Mouse (Mus musculus) liver, adult 2 months (tissue): ENCODE measurements around the gene Cd28.

ENCODE experiments used
- CTCF ChIP-seq: fragments of 200-500 bp; IDR thresholded peaks from 2 replicates; pipeline ENCODE4 v1.5.1; 2011; ENCODE audit warnings: low read depth, low read length, control low read depth
- POLR2A ChIP-seq: fragments of 200-500 bp; IDR thresholded peaks from 2 replicates; pipeline ENCODE4 v1.6.1; 2011; ENCODE audit warnings: low read length, control low read depth; ENCODE audit not compliant: insufficient read depth; ENCODE audit errors: extremely low read depth

DNA sequence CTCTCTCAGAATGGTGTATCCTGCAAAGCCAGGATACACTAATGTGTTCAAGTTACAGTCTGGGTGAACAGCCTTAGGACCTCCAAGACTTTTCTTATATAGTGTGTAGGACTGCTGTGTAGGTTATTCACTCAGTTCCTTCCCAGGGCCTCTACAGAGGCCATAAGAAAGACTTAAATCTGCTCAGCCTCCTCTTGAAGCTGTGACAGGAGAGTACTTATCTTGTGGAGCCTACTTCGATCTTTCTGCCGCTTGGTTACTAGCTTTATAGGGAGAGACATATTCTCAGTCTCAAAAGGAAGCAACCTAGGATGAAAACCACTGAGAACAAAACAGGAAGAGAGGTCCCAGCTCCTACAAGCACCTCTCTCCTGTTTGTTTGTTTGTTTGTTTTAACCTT lies 62.6 kb downstream of the Cd28 start:
- TF ChIP-seq POLR2A (no peak), CTCF (no peak)
